Mouse (Mus musculus) left cerebral cortex, postnatal 14 days (tissue): ENCODE results near the gene Ccn2. TPM values are rescaled to one million over a fixed set of nuclear protein-coding genes. Genes with fewer than 3 reads are reported as not detected.
"Not testable (repeated sequence)": the region's sequence is repeated elsewhere in the genome, so short reads cannot be mapped to it uniquely, and the experiment has no call there.

Experiments used
- DNase-seq, 2 experiments: peaks; one replicate each; pipeline ENCODE4 v3.0.0; 2021 to 2022; ENCODE audit warnings: low spot score in 2 of 2, mixed read lengths in 1 of 2
- intact Hi-C: fragments of 180-260 bp; cut with DNase I; formaldehyde crosslinking; loops from one replicate; pipeline ENCODE4 v1.15.1; 2025
- total RNA-seq, 2 experiments: library from RNA; stranded (reverse); gene quantifications; 2 replicates each; pipeline ENCODE4 v1.2.3; 2021

The Ccn2 gene
- total RNA-seq, 2 experiments from 2014 or later, result 30.4 to 35.1 TPM

DNA sequence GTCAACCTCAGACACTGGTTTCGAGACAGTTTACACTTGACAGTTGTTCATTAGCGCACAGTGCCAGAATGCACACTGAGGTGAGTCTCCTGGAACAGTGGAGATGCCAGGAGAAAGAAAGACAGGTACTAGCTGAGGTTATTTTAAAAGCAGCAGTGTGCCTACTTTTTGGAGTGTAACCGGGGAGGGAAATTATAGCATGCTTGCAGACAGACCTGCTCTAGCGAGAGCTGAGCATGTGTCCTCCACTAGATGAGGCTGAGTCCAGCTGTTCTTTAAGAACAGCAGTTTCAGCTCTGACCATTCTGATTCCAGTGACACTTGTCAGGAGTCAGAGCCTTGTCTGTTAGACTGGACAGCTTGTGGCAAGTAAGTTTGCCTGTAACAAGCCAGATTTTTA is 2.5 kb downstream of the Ccn2 start:
- intact Hi-C loops, result no loop called here
- DNase-seq, result no peak

GRCm38 (mm10) chr10:24598693-24599092 is 3.5 kb downstream of the Ccn2 start:
- intact Hi-C loops, result no loop called here
- DNase-seq, result no peak

DNA sequence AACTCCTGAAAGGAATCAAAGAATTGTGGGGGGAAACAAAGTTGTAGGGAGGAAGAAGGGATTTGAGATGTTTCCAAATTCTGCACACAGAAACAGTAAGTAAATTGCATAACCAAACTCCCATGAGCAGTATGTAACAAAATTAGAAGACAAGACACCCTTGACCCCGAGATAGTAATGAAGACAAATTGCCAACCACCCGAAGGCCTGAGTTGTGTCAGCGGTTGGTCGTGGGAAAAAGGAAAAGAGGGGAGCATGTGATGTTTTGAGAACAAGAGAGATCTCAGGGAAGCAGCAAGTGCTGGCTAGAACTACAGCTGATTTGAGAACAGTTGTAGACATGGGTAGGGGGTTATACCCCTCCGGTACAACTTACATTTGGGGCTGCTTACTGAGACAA is 4.6 kb downstream of the Ccn2 start:
- intact Hi-C loops, result no loop called here
- DNase-seq, result no peak

GRCm38 (mm10) chr10:24603035-24603434 is 7.8 kb downstream of the Ccn2 start:
- no peak for DNase-seq

DNA sequence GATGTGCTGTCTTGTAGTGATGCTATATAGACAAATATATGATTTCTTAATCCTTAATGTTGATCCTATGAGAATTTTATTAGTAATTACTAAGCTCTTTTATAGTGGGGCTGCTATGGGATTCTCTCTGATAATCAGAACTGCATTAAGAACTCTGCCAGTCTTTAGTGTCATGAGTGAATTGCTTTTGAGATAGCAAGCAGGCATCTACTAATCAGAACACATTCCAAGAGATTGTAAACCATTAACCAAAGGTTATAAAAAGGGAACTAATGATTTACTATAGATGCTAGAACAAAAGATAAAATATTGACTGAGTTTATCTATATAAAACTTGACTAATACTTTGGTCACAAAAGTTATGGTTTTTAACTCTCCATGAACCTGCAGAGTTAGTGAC is 8.5 kb downstream of the Ccn2 start:
- intact Hi-C loops, result no loop called here
- no peak for DNase-seq

More at GRCm38 (mm10) chr10:24603035-24603434, 7.8 kb downstream of the Ccn2 start:
- intact Hi-C loops, result no loop called here

GRCm38 (mm10) chr10:24609146-24609545 is 13.9 kb downstream of the Ccn2 start:
- intact Hi-C loops, result no loop called here
- no peak for DNase-seq

- no peak for DNase-seq
- intact Hi-C loops, result no loop called here
These were observed 14.5 kb downstream of the Ccn2 start for GRCm38 (mm10) chr10:24609766-24610165.

GRCm38 (mm10) chr10:24614726-24615125 is 19.5 kb downstream of the Ccn2 start:
- DNase-seq, result no peak
- intact Hi-C loops, result no loop called here

DNA sequence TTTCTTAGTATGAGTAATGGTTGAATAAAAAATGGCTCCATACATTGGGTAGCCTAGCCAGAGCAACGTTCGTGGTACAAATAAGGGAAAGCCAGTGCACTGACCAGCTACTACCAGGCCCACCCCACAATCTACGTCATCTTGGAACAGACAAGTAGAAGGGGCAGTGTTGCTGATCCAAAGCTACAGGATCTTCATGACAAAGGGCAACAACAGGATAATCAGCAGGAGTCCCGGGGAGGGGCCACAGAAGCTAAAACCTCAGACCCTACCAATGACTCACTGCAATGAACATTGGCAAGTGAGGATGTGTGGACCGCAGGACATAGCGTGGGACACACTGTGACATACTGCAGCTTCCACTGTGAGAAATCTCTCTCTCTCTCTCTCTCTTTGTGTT is 20.6 kb downstream of the Ccn2 start:
- intact Hi-C loops, result no loop called here
- DNase-seq, result no peak

GRCm38 (mm10) chr10:24616572-24616971 is 21.3 kb downstream of the Ccn2 start:
- intact Hi-C loops, DNase-seq: not testable (repeated sequence)

DNA sequence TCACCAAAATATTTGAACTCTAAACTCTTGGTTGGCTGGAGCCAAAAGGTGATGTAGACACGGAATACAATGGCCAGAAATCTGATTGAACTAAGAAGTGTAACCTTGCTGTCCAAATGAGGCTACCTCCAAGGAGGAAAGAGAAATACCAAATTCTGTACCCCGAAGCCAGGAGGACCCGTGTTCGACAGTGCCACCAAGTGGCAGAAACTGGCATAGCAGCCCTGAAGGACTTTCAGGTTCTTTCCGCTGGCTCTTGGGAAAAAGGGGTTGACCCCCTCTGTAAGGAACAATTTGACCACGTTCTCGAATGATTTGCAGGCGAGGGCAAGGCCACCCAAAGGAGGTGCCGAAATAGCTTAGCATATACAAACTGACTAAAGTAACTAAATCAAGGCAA is 26.3 kb downstream of the Ccn2 start:
- DNase-seq, result peak; percentile 39 to 65
- intact Hi-C loops, result loop anchor here (5.0 kb wide), 2 partner anchors 209 to 429 kb away; no protein-coding TSS in a partner anchor

GRCm38 (mm10) chr10:24622586-24622985 is 27.3 kb downstream of the Ccn2 start:
- DNase-seq, result peak; percentile 73 to 76
- intact Hi-C loops, result loop anchor here (5.0 kb wide), 2 partner anchors 210 to 430 kb away; no protein-coding TSS in a partner anchor

DNA sequence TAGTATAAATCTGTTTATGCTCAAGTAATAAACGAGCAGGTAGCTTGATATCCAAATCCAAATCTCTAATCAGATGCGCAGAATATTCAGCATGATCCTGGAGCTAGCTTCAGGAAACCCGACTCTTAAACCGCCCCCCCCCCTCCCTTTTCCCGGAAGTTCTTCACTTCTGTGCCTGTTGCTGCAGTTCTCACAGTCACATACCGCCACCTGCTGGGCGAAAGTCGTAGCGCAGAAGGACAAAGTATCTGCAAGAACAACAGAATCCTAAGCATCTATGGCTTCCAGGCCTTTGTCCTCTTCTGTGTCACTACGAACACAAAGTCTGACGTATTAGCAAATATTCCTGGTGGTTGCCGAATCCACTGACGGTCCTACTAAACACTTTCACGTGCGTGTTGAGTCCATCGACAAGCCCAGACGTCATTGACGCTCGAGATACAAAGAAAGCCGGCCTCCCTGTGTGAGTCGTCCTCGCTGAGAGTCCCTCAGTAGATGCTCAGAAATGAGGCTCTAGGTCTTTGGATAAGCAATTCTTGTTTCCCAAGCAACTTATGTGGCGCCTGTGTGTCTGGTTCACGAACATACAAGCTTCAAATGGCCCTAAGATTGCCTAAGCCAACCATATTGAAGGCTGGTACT is 29.9 kb downstream of the Ccn2 start:
- intact Hi-C loops, result loop anchor here (5.0 kb wide), 1 partner anchor 308 kb away; no protein-coding TSS in a partner anchor
- DNase-seq, result peak; percentile 89 to 90

DNA sequence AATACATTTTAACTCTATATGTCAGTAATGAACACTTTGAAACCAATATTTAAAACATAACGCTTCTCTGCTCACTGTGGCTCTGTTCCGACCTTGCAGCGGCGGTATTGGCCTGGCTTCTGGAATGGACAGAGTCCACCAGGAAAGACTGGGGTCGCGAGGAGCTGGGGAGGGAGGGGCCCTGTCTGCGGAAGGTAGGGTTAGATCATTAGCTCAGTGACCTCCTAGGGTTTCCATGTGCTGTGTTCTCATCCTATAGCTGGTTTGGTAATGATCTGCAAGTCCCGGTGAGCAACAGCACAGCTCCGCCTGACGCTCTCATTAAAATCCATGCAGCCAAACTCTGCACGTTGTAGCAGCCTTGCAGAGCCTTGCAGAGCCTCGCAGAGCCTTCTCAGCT is 32.0 kb downstream of the Ccn2 start:
- intact Hi-C loops, result loop anchor here (5.0 kb wide), 1 partner anchor 310 kb away; no protein-coding TSS in a partner anchor

GRCm38 (mm10) chr10:24628466-24628865 is 33.2 kb downstream of the Ccn2 start:
- intact Hi-C loops, result loop anchor here (5.0 kb wide), 1 partner anchor 311 kb away; no protein-coding TSS in a partner anchor
- DNase-seq, result no peak

More for the DNA sequence above, 32.0 kb downstream of the Ccn2 start:
- no peak for DNase-seq

- intact Hi-C loops, result loop anchor here (5.0 kb wide), 1 partner anchor 312 kb away; no protein-coding TSS in a partner anchor
These were observed 34.0 kb downstream of the Ccn2 start for GRCm38 (mm10) chr10:24629086-24629720.

DNA sequence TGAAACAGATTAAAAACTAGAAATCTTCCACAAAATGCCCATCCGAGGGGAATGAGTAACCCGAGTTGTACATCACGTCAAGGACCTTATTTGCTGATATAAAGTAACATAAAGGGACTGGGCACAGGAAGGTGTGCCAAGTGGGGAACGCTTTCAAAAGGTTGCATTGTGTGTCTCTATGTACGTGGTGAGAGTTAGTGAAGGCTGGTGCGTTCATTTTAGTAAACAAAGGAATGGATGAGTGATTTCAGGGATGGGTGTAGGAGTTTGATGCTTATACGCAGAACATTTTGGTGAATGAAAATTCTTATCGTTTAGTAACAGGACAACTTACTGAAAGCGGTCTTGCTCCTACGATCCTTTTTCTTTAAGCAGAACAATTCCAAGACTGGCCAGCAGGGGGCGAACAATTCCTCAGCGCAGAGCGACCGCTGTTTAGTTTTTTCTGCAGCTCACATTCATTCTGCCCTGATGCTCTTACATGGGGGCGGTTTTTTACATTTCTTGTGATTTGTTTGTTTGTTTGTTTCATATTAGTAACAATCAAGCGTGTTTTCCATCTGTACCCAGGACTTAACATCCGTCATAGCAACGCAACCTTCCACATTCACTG is 35.3 kb downstream of the Ccn2 start:
- intact Hi-C loops, result loop anchor here (5.0 kb wide), 1 partner anchor 162 kb away; no protein-coding TSS in a partner anchor
- DNase-seq, result peak; percentile 75 to 88

More at GRCm38 (mm10) chr10:24629086-24629720, 34.0 kb downstream of the Ccn2 start:
- DNase-seq, result no peak

DNA sequence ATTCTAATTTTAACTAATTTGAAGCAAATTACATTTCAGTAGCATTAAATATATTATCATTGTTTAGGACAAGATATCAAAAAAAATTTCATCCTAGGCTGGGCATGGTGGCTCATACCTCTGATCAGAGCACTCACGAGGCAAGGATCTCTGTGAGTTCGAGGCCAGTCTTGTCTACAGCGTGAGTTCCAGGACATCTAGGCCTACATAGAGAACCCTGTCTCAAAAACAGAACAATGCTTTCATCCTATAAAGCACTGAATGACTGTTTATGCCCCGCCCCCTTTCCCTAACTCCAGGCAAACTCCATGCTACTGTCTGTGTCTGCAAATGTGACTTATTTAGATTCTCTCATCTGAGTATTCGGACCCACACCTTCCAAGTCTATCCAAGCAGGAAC is 35.9 kb downstream of the Ccn2 start:
- intact Hi-C loops, result loop anchor here (5.0 kb wide), 1 partner anchor 161 kb away; no protein-coding TSS in a partner anchor

GRCm38 (mm10) chr10:24634288-24634687 is 39.0 kb downstream of the Ccn2 start:
- intact Hi-C loops, result loop anchor here (5.0 kb wide), 1 partner anchor 158 kb away; no protein-coding TSS in a partner anchor
- DNase-seq, result peak in 1 of 2 experiments; percentile 15

More for the DNA sequence above, 35.9 kb downstream of the Ccn2 start:
- DNase-seq, result no peak

- intact Hi-C loops, result no loop called here
- DNase-seq, result no peak
These were observed 40.1 kb downstream of the Ccn2 start for GRCm38 (mm10) chr10:24635331-24635815.
